Mouse (Mus musculus) CH12.LX (cell line): ENCODE measurements at regions not wholly inside any gene's neighbourhood (a gene's known extent, or its start where the extent isn't known, plus 50 kb on each side); places are given as distances from the start of the nearest gene placed in this dataset.

Experiments used
- DNase-seq: peaks from one replicate; pipeline ENCODE4 v3.0.0-alpha.2; 2013; ENCODE audit errors: extremely low read depth
- H3K27ac ChIP-seq: 2 replicates; pipeline ENCODE4 v1.5.1; 2012; ENCODE audit warnings: low read depth, mild to moderate bottlenecking, control low read depth, moderate library complexity; ENCODE audit not compliant: insufficient read depth
- H3K27me3 ChIP-seq: replicated peaks from 2 replicates; pipeline ENCODE3; 2012; ENCODE audit warnings: inconsistent platforms
- H3K36me3 ChIP-seq, 2 experiments: replicated peaks in 1 of 2; 2 replicates each; pipeline versions ENCODE3 to v1.6.1; 2012; ENCODE audit warnings: inconsistent platforms in 1 of 2, low read length in 1 of 2, mild to moderate bottlenecking in 1 of 2, mixed read lengths in 1 of 2, moderate library complexity in 1 of 2; ENCODE audit not compliant: control insufficient read depth in 1 of 2, insufficient read depth in 1 of 2
- H3K4me1 ChIP-seq, 2 experiments: 2 replicates each; pipeline ENCODE4 v1.6.1; 2012; ENCODE audit warnings: inconsistent platforms in 1 of 2, moderate library complexity in 1 of 2; ENCODE audit not compliant: insufficient read depth in 2 of 2, control insufficient read depth in 1 of 2
- H3K4me2 ChIP-seq: 2 replicates; pipeline ENCODE4 v1.6.1; 2012; ENCODE audit warnings: low read depth, mild to moderate bottlenecking, control low read depth; ENCODE audit not compliant: poor library complexity, insufficient read depth, severe bottlenecking
- H3K4me3 ChIP-seq, 3 experiments: fragments of 150-350 bp in 1 of 3; sonication (generic) in 1 of 3; replicated peaks in 1 of 3; 2 replicates each; pipeline versions ENCODE3 to v1.5.1; 2011 to 2012; ENCODE audit warnings: low read depth in 2 of 3, low read length in 2 of 3, mild to moderate bottlenecking in 2 of 3, moderate library complexity in 2 of 3, control low read depth in 1 of 3, improper control_type of control experiment in 1 of 3, inconsistent platforms in 1 of 3, mixed read lengths in 1 of 3; ENCODE audit not compliant: poor library complexity in 1 of 3
- H3K79me2 ChIP-seq: replicated peaks from 2 replicates; pipeline ENCODE4 v1.6.1; 2012; ENCODE audit warnings: mild to moderate bottlenecking, moderate library complexity; ENCODE audit not compliant: control insufficient read depth, poor library complexity, insufficient read depth, severe bottlenecking; ENCODE audit errors: extremely low read depth
- H3K9ac ChIP-seq: 2 replicates; pipeline ENCODE4 v1.6.1; 2012; ENCODE audit warnings: low read depth, mild to moderate bottlenecking, control low read depth, moderate library complexity; ENCODE audit not compliant: insufficient read depth
- H3K9me3 ChIP-seq: replicated peaks from 2 replicates; pipeline ENCODE3; 2012; ENCODE audit warnings: low read length, inconsistent platforms, mixed read lengths
- BHLHE40 ChIP-seq: IDR thresholded peaks from 2 replicates; pipeline ENCODE4 v1.6.1; 2011; ENCODE audit warnings: mild to moderate bottlenecking, low read depth, low read length, improper control_type of control experiment
- CHD1 ChIP-seq: IDR thresholded peaks from 2 replicates; pipeline ENCODE4 v1.6.1; 2012; ENCODE audit warnings: low read depth, low read length, improper control_type of control experiment, inconsistent platforms
- CTCF ChIP-seq, 2 experiments: IDR thresholded peaks in 1 of 2; conservative IDR thresholded peaks in 1 of 2; 2 replicates each; pipeline ENCODE4 v1.5.1; 2011 to 2012; ENCODE audit warnings: low read depth in 2 of 2, low read length in 2 of 2, improper control_type of control experiment in 1 of 2, inconsistent platforms in 1 of 2, mild to moderate bottlenecking in 1 of 2, moderate library complexity in 1 of 2
- E2F4 ChIP-seq: IDR thresholded peaks from 2 replicates; pipeline ENCODE4 v1.6.1; 2011; ENCODE audit warnings: low read depth, low read length, improper control_type of control experiment; ENCODE audit not compliant: insufficient replicate concordance
- ELF1 ChIP-seq: IDR thresholded peaks from 2 replicates; pipeline ENCODE4 v1.6.1; 2014; ENCODE audit warnings: low read depth, mild to moderate bottlenecking, inconsistent platforms, low read length, improper control_type of control experiment
- ETS1 ChIP-seq: conservative IDR thresholded peaks from 2 replicates; pipeline ENCODE4 v1.6.1; 2012; ENCODE audit warnings: low read depth, mild to moderate bottlenecking, inconsistent platforms, low read length, improper control_type of control experiment, moderate library complexity
- GABPA ChIP-seq: IDR thresholded peaks from 2 replicates; pipeline ENCODE4 v1.6.1; 2012; ENCODE audit warnings: low read depth, low read length, improper control_type of control experiment, inconsistent platforms; ENCODE audit not compliant: insufficient replicate concordance
- HCFC1 ChIP-seq: IDR thresholded peaks from 2 replicates; pipeline ENCODE4 v1.6.1; 2012; ENCODE audit warnings: low read depth, mild to moderate bottlenecking, inconsistent platforms, low read length, improper control_type of control experiment
- IRF4 ChIP-seq: IDR thresholded peaks from 2 replicates; pipeline ENCODE4 v1.6.1; 2014; ENCODE audit warnings: low read depth, mild to moderate bottlenecking, inconsistent platforms, low read length, improper control_type of control experiment
- NELFE ChIP-seq: IDR thresholded peaks from 2 replicates; pipeline ENCODE4 v1.6.1; 2011; ENCODE audit warnings: low read depth, low read length, improper control_type of control experiment
- NRF1 ChIP-seq: IDR thresholded peaks from 2 replicates; pipeline ENCODE4 v1.6.1; 2014; ENCODE audit warnings: low read depth, mild to moderate bottlenecking, inconsistent platforms, low read length, improper control_type of control experiment, moderate library complexity
- PAX5 ChIP-seq: IDR thresholded peaks from 2 replicates; pipeline ENCODE4 v1.6.1; 2012; ENCODE audit warnings: low read length, inconsistent platforms, mixed read lengths
- POLR2AphosphoS2 ChIP-seq: IDR thresholded peaks from 2 replicates; pipeline ENCODE4 v1.6.1; 2011; ENCODE audit warnings: low read depth, low read length, improper control_type of control experiment
- RAD21 ChIP-seq: IDR thresholded peaks from 2 replicates; pipeline ENCODE4 v1.6.1; 2011; ENCODE audit warnings: low read depth, mild to moderate bottlenecking, low read length, improper control_type of control experiment, moderate library complexity
- SMC3 ChIP-seq: IDR thresholded peaks from 2 replicates; pipeline ENCODE4 v1.6.1; 2011; ENCODE audit warnings: low read depth, low read length, improper control_type of control experiment
- TCF12 ChIP-seq: IDR thresholded peaks from 2 replicates; pipeline ENCODE4 v1.6.1; 2014; ENCODE audit warnings: low read depth, mild to moderate bottlenecking, inconsistent platforms, low read length, improper control_type of control experiment
- UBTF ChIP-seq: IDR thresholded peaks from 2 replicates; pipeline ENCODE4 v1.6.1; 2012; ENCODE audit warnings: low read depth, mild to moderate bottlenecking, inconsistent platforms, low read length, improper control_type of control experiment, moderate library complexity
- USF1 ChIP-seq: IDR thresholded peaks from 2 replicates; pipeline ENCODE4 v1.6.1; 2014; ENCODE audit warnings: low read depth, mild to moderate bottlenecking, inconsistent platforms, low read length, improper control_type of control experiment
- ZNF384 ChIP-seq: IDR thresholded peaks from 2 replicates; pipeline ENCODE4 v1.6.1; 2012; ENCODE audit warnings: low read depth, low read length, improper control_type of control experiment, inconsistent platforms
- dilution Hi-C: fragments of 300-500 bp; cut with MboI; formaldehyde crosslinking; loops from 2 replicates; pipeline ENCODE4 v1.14.3; 2020; ENCODE audit warnings: low sequenced_read_pairs; ENCODE audit not compliant: extremely low pct_unique_long_range_greater_than_20kb, extremely low pct_ligation_motif_present
- in situ Hi-C: fragments of 300-500 bp; cut with MboI; formaldehyde crosslinking; loops from 3 replicates; pipeline ENCODE4 v1.14.3; 2019; ENCODE audit warnings: low sequenced_read_pairs, low pct_ligation_motif_present, low pct_unique_long_range_greater_than_20kb, mixed read lengths

DNA sequence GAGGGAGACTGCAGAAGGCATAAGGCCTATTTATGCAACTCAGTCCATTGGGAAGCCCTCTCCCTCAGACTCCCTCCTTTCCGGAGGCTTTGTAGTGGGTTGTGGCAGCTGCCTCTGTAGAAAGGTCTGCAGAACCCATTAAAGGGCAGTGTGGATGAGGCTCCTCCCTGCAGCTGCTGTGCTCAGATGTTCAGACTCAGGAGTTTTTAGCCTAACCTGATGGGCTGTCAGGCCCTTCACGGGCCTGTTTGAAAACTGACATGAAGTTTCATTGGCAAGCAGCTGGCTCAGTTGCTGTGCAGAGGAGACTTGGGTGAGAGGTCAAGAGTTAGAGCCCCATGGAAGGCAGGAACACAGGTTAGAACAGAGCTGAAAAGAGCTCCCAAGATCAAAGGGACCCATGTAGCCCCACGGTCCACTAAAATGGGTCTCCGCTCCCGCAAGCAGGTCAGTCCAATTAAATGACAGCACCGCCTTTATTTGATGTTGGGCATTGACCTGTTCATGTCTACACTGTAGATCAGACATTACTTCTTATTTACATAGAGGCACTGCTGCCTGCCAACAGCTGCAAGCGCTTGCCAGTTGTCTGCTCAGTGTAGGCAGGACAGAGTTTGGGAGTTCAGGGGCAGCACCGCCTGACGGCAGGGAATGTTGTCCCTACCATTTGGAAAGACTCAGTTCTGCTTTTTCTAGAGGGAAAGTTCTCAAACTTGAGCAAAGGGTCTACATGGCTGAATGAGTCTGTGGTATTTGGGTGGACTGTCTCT is 53.8 kb upstream of the Usp46 start:
- H3K4me3 ChIP-seq: no peak overlapping the region
- no peaks in the 10 kb centered on the region for H3K36me3 ChIP-seq
- dilution Hi-C loops (no loop called here), in situ Hi-C loops (no loop called here)
- H3K4me1 ChIP-seq: peaks cover 0 to 12% of the 10 kb centered on the region in 2 experiments; a peak in 1 of 4 replicates
- H3K27ac ChIP-seq: no peak overlapping the region
- H3K27me3 ChIP-seq: no peaks in the 10 kb centered on the region
- H3K9me3 ChIP-seq: no peaks in the 10 kb centered on the region
- DNase-seq: no peak
- H3K79me2 ChIP-seq: no peaks in the 10 kb centered on the region
- H3K4me2 ChIP-seq: no peak overlapping the region
- H3K9ac ChIP-seq: no peak overlapping the region
- no peak for TF ChIP-seq CHD1
- no peak for TF ChIP-seq HCFC1
- TF ChIP-seq TCF12: no peak
- TF ChIP-seq PAX5: no peak
- no peak for TF ChIP-seq UBTF
- TF ChIP-seq ZNF384: no peak
- TF ChIP-seq POLR2AphosphoS2: no peak

DNA sequence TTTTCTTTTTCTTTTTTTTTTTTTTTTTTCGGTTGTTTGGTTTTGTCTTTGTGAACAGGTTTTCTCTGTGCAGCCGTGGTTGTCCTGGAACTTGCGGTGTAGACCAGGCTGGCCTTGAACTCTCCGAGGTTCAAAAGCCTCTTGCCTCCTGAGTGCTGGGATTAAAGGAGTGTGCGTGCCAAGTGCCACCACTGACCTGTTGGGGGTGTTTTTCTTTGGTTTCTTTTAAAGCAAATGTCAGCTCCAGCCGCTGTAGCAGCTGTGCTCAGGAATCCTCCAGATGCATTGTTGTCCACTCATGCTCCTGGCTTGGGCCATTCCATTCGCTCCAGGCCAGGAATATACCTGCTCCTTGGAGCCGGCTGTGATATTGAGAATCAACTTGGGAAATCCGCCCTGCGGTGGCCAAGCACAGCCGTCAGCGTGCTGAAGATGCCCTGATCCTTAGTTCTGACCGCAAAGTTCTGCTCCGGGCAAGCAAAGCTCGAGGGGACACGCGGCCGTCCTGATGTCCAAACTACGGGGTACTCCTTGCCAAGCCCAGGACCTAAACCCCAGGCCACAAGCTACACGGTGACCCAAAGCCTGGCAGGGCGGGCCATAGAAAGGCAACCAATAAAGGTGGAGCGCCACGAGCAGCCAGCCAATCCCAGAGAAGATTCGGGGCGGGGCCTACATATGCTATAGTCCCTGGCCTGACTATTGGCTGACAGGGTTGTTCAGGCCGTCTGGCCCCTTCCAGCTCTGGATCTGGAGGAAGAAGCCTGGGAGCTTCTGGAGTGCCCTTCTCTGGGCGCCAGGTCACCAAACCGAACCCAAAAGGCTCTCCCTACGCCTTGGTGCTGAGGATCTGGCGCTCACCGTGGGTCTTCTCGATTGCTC is 58.0 kb upstream of the Usp46 start:
- dilution Hi-C loops: no loop called here
- in situ Hi-C loops: no loop called here
- TF ChIP-seq CHD1 (no peak), ELF1 (no peak)
- H3K9me3 ChIP-seq: no peaks in the 10 kb centered on the region
- no peak for DNase-seq
- no peaks in the 10 kb centered on the region for H3K36me3 ChIP-seq
- H3K9ac ChIP-seq: no peak overlapping the region
- H3K79me2 ChIP-seq: no peaks in the 10 kb centered on the region
- peaks cover 0 to 20% of the 10 kb centered on the region in 2 experiments; a peak in 2 of 4 replicates for H3K4me1 ChIP-seq
- H3K27ac ChIP-seq: no peak overlapping the region
- no peaks in the 10 kb centered on the region for H3K27me3 ChIP-seq
- no peak overlapping the region for H3K4me2 ChIP-seq
- H3K4me3 ChIP-seq: no peak overlapping the region

DNA sequence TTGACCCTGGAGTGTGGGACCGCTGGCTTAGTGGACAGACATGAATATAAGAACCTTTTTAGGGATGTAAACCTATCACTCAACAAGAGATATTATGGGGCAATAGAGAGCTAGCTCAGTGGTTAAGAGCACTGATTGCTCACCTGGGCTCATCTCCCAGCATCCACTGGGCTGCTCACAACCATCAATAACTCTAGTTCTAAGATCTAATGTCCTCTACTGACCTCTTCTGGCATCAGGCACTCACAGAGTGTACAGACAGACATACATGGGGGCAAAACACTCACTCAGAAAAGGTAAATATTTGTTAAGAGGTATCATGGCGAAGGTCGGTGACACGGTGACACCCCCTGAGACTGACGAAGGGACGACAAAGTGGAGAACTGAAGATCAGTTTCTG is 59.3 kb upstream of the Usp46 start:
- H3K27me3 ChIP-seq: no peaks in the 10 kb centered on the region
- in situ Hi-C loops (no loop called here), dilution Hi-C loops (no loop called here)
- H3K36me3 ChIP-seq: no peaks in the 10 kb centered on the region
- no peak overlapping the region for H3K4me2 ChIP-seq
- no peak overlapping the region for H3K9ac ChIP-seq
- no peaks in the 10 kb centered on the region for H3K79me2 ChIP-seq
- no peak for DNase-seq
- no peak overlapping the region for H3K4me3 ChIP-seq
- H3K4me1 ChIP-seq: peaks cover 0 to 16% of the 10 kb centered on the region in 2 experiments; a peak in 2 of 4 replicates
- no peaks in the 10 kb centered on the region for H3K9me3 ChIP-seq
- no peak for TF ChIP-seq GABPA
- TF ChIP-seq E2F4: no peak
- TF ChIP-seq NRF1: no peak
- TF ChIP-seq RAD21: peak; percentile 33
- peak in 1 of 2 experiments; percentile 44; a peak in 2 of 4 replicates for TF ChIP-seq CTCF (conservative IDR thresholded peaks at IDR 0.05 in 1 of 2, IDR thresholded peaks at IDR 0.05 in 1 of 2; ENCODE audit: low read depth in 2 of 2, low read length in 2 of 2)
- TF ChIP-seq ZNF384: no peak
- TF ChIP-seq IRF4: no peak
- TF ChIP-seq CHD1: no peak
- no peak for TF ChIP-seq NELFE
- no peak for TF ChIP-seq PAX5
- peak; percentile 10; the same call in 1 of the 2 replicates for TF ChIP-seq SMC3
- no peak for TF ChIP-seq BHLHE40
- TF ChIP-seq ETS1: no peak
- no peak for TF ChIP-seq USF1
- H3K27ac ChIP-seq: no peak overlapping the region
